ENCODE assay signal across 1 mouse cellular context in the genomic region with DNA sequence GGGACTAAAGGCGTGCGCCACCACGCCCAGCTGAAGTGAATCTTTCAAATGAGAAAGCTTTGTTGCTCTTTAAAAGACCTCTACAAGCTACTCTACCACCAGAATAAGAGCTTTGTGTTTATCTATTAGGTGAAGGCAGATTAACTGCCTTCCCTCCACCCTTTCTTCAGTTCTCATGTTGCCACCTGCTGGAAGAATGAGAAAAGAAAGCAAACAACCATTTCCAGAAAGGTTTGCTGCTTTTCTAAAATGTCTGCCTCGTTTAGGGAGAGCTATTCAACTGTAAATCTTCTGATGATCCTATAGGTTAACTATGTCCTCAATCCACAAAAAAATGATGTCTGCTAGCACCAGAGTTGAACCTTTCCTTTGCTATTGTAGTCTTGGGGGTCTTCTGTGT.
TF ChIP-seq lines count a peak whose summit lies in the region.

No protein-coding gene starts in this region.

TF ChIP-seq in MEL, 35 proteins besides CTCF, POLR2A, EP300 and RAD21 (continued from another document):
- TF ChIP-seq NRF1 (IDR thresholded peaks at IDR 0.05; ENCODE audit: insufficient read depth, low read depth, low read length, poor library complexity, severe bottlenecking) (no peak), HCFC1 (IDR thresholded peaks at IDR 0.05; ENCODE audit: low read depth, low read length) (no peak), JUND (IDR thresholded peaks at IDR 0.05; ENCODE audit: low read depth, low read length) (no peak), GABPA (IDR thresholded peaks at IDR 0.05; ENCODE audit: low read depth, low read length) (no peak), UBTF (IDR thresholded peaks at IDR 0.05; ENCODE audit: borderline replicate concordance, insufficient read depth, low read depth, low read length) (no peak), KAT2A (conservative IDR thresholded peaks at IDR 0.05; ENCODE audit: low read depth, low read length) (no peak), BHLHE40 (IDR thresholded peaks at IDR 0.05; ENCODE audit: borderline replicate concordance, low read depth, low read length) (no peak), MYB (IDR thresholded peaks at IDR 0.05; ENCODE audit: low read depth, low read length) (0 out of 2 replicates have a peak, but pooled peaks have one; percentile 32), POLR2AphosphoS2 (IDR thresholded peaks at IDR 0.05; ENCODE audit: low read length) (peak; percentile 4; the same call in 1 of the 2 replicates), RCOR1 (IDR thresholded peaks at IDR 0.05; ENCODE audit: low read depth, low read length) (no peak), MAFK (IDR thresholded peaks at IDR 0.05; ENCODE audit: borderline replicate concordance, low read depth, low read length) (0 out of 2 replicates have a peak, but pooled peaks have one; percentile 16), ZMIZ1 (IDR thresholded peaks at IDR 0.05; ENCODE audit: low read depth, low read length) (no peak), ZC3H11A (IDR thresholded peaks at IDR 0.05; ENCODE audit: low read depth, low read length) (no peak), SIN3A (IDR thresholded peaks at IDR 0.05; ENCODE audit: low read length) (no peak), TCF12 (IDR thresholded peaks at IDR 0.05; ENCODE audit: low read depth, low read length) (no peak), ZNF384 (IDR thresholded peaks at IDR 0.05; ENCODE audit: low read depth, low read length) (no peak), POLR2AphosphoS5 (IDR thresholded peaks at IDR 0.05; ENCODE audit: borderline replicate concordance, low read depth, low read length) (0 out of 2 replicates have a peak, but pooled peaks have one; percentile 23), MEF2A (IDR thresholded peaks at IDR 0.05; ENCODE audit: extremely low read depth, insufficient replicate concordance, low read depth, low read length, poor library complexity, severe bottlenecking) (no peak), USF2 (IDR thresholded peaks at IDR 0.05; ENCODE audit: borderline replicate concordance in 1 of 2, insufficient read depth in 1 of 2, low read depth in 1 of 2, low read length in 2 of 2) (no peak), ZKSCAN1 (IDR thresholded peaks at IDR 0.05; ENCODE audit: low read depth, low read length) (no peak), USF1 (IDR thresholded peaks at IDR 0.05; ENCODE audit: low read depth, low read length) (no peak), NELFE (IDR thresholded peaks at IDR 0.05; ENCODE audit: low read depth, low read length) (no peak; the same call in 1 of the 2 replicates), TAL1 (IDR thresholded peaks at IDR 0.05; ENCODE audit: low read length) (no peak), MXI1 (IDR thresholded peaks at IDR 0.05; ENCODE audit: low read depth, low read length) (no peak), CHD1 (IDR thresholded peaks at IDR 0.05; ENCODE audit: low read depth, low read length) (no peak), ETS1 (IDR thresholded peaks at IDR 0.05; ENCODE audit: low read depth, low read length) (no peak), MAZ (IDR thresholded peaks at IDR 0.05; ENCODE audit: low read depth, low read length) (no peak), MAX (IDR thresholded peaks at IDR 0.05; ENCODE audit: low read length) (no peak), CHD2 (IDR thresholded peaks at IDR 0.05; ENCODE audit: low read length) (no peak), MYC (IDR thresholded peaks at IDR 0.05; ENCODE audit: low read depth, low read length) (no peak), E2F4 (IDR thresholded peaks at IDR 0.05; ENCODE audit: borderline replicate concordance, low read depth, low read length) (no peak), ELF1 (IDR thresholded peaks at IDR 0.05; ENCODE audit: low read depth, low read length) (no peak)
